Mouse (Mus musculus) CH12.LX (cell line): ENCODE measurements around the gene Agbl3. TPM values are rescaled to one million over a fixed set of nuclear protein-coding genes. Genes with fewer than 3 reads are reported as not detected.

ENCODE experiments used
- DNase-seq: peaks from one replicate; pipeline ENCODE4 v3.0.0-alpha.2; 2013; ENCODE audit errors: extremely low read depth
- H3K27ac ChIP-seq: 2 replicates; pipeline ENCODE4 v1.5.1; 2012; ENCODE audit warnings: low read depth, mild to moderate bottlenecking, control low read depth, moderate library complexity; ENCODE audit not compliant: insufficient read depth
- H3K27me3 ChIP-seq: replicated peaks from 2 replicates; pipeline ENCODE3; 2012; ENCODE audit warnings: inconsistent platforms
- H3K36me3 ChIP-seq, 2 experiments: replicated peaks in 1 of 2; 2 replicates each; pipeline versions ENCODE3 to v1.6.1; 2012; ENCODE audit warnings: inconsistent platforms in 1 of 2, low read length in 1 of 2, mild to moderate bottlenecking in 1 of 2, mixed read lengths in 1 of 2, moderate library complexity in 1 of 2; ENCODE audit not compliant: control insufficient read depth in 1 of 2, insufficient read depth in 1 of 2
- H3K4me1 ChIP-seq, 2 experiments: 2 replicates each; pipeline ENCODE4 v1.6.1; 2012; ENCODE audit warnings: inconsistent platforms in 1 of 2, moderate library complexity in 1 of 2; ENCODE audit not compliant: insufficient read depth in 2 of 2, control insufficient read depth in 1 of 2
- H3K4me2 ChIP-seq: 2 replicates; pipeline ENCODE4 v1.6.1; 2012; ENCODE audit warnings: low read depth, mild to moderate bottlenecking, control low read depth; ENCODE audit not compliant: poor library complexity, insufficient read depth, severe bottlenecking
- H3K4me3 ChIP-seq, 3 experiments: fragments of 150-350 bp in 1 of 3; sonication (generic) in 1 of 3; replicated peaks in 1 of 3; 2 replicates each; pipeline versions ENCODE3 to v1.5.1; 2011 to 2012; ENCODE audit warnings: low read depth in 2 of 3, low read length in 2 of 3, mild to moderate bottlenecking in 2 of 3, moderate library complexity in 2 of 3, control low read depth in 1 of 3, improper control_type of control experiment in 1 of 3, inconsistent platforms in 1 of 3, mixed read lengths in 1 of 3; ENCODE audit not compliant: poor library complexity in 1 of 3
- H3K79me2 ChIP-seq: replicated peaks from 2 replicates; pipeline ENCODE4 v1.6.1; 2012; ENCODE audit warnings: mild to moderate bottlenecking, moderate library complexity; ENCODE audit not compliant: control insufficient read depth, poor library complexity, insufficient read depth, severe bottlenecking; ENCODE audit errors: extremely low read depth
- H3K9ac ChIP-seq: 2 replicates; pipeline ENCODE4 v1.6.1; 2012; ENCODE audit warnings: low read depth, mild to moderate bottlenecking, control low read depth, moderate library complexity; ENCODE audit not compliant: insufficient read depth
- H3K9me3 ChIP-seq: replicated peaks from 2 replicates; pipeline ENCODE3; 2012; ENCODE audit warnings: low read length, inconsistent platforms, mixed read lengths
- CHD2 ChIP-seq: IDR thresholded peaks from 2 replicates; pipeline ENCODE4 v1.6.1; 2011; ENCODE audit warnings: low read length, improper control_type of control experiment
- CTCF ChIP-seq, 2 experiments: IDR thresholded peaks in 1 of 2; conservative IDR thresholded peaks in 1 of 2; 2 replicates each; pipeline ENCODE4 v1.5.1; 2011 to 2012; ENCODE audit warnings: low read depth in 2 of 2, low read length in 2 of 2, improper control_type of control experiment in 1 of 2, inconsistent platforms in 1 of 2, mild to moderate bottlenecking in 1 of 2, moderate library complexity in 1 of 2
- E2F4 ChIP-seq: IDR thresholded peaks from 2 replicates; pipeline ENCODE4 v1.6.1; 2011; ENCODE audit warnings: low read depth, low read length, improper control_type of control experiment; ENCODE audit not compliant: insufficient replicate concordance
- ELF1 ChIP-seq: IDR thresholded peaks from 2 replicates; pipeline ENCODE4 v1.6.1; 2014; ENCODE audit warnings: low read depth, mild to moderate bottlenecking, inconsistent platforms, low read length, improper control_type of control experiment
- EP300 ChIP-seq: IDR thresholded peaks from 2 replicates; pipeline ENCODE4 v1.6.1; 2011; ENCODE audit warnings: low read length, improper control_type of control experiment
- ETS1 ChIP-seq: conservative IDR thresholded peaks from 2 replicates; pipeline ENCODE4 v1.6.1; 2012; ENCODE audit warnings: low read depth, mild to moderate bottlenecking, inconsistent platforms, low read length, improper control_type of control experiment, moderate library complexity
- GABPA ChIP-seq: IDR thresholded peaks from 2 replicates; pipeline ENCODE4 v1.6.1; 2012; ENCODE audit warnings: low read depth, low read length, improper control_type of control experiment, inconsistent platforms; ENCODE audit not compliant: insufficient replicate concordance
- JUN ChIP-seq: IDR thresholded peaks from 2 replicates; pipeline ENCODE4 v1.6.1; 2011; ENCODE audit warnings: low read depth, mild to moderate bottlenecking, low read length, improper control_type of control experiment, moderate library complexity; ENCODE audit not compliant: insufficient read depth
- KAT2A ChIP-seq: IDR thresholded peaks from 2 replicates; pipeline ENCODE4 v1.6.1; 2012; ENCODE audit warnings: low read length, improper control_type of control experiment, inconsistent platforms; ENCODE audit not compliant: insufficient replicate concordance
- MAX ChIP-seq: IDR thresholded peaks from 2 replicates; pipeline ENCODE4 v1.6.1; 2011; ENCODE audit warnings: low read length, improper control_type of control experiment
- MAZ ChIP-seq: IDR thresholded peaks from 2 replicates; pipeline ENCODE4 v1.6.1; 2012; ENCODE audit warnings: low read depth, mild to moderate bottlenecking, inconsistent platforms, low read length, improper control_type of control experiment, moderate library complexity
- MXI1 ChIP-seq: IDR thresholded peaks from 2 replicates; pipeline ENCODE4 v1.6.1; 2011; ENCODE audit warnings: mild to moderate bottlenecking, low read depth, low read length, improper control_type of control experiment
- NELFE ChIP-seq: IDR thresholded peaks from 2 replicates; pipeline ENCODE4 v1.6.1; 2011; ENCODE audit warnings: low read depth, low read length, improper control_type of control experiment
- NRF1 ChIP-seq: IDR thresholded peaks from 2 replicates; pipeline ENCODE4 v1.6.1; 2014; ENCODE audit warnings: low read depth, mild to moderate bottlenecking, inconsistent platforms, low read length, improper control_type of control experiment, moderate library complexity
- POLR2AphosphoS2 ChIP-seq: IDR thresholded peaks from 2 replicates; pipeline ENCODE4 v1.6.1; 2011; ENCODE audit warnings: low read depth, low read length, improper control_type of control experiment
- RAD21 ChIP-seq: IDR thresholded peaks from 2 replicates; pipeline ENCODE4 v1.6.1; 2011; ENCODE audit warnings: low read depth, mild to moderate bottlenecking, low read length, improper control_type of control experiment, moderate library complexity
- TBP ChIP-seq: conservative IDR thresholded peaks from 2 replicates; pipeline ENCODE4 v1.6.1; 2011; ENCODE audit warnings: low read depth, low read length, improper control_type of control experiment
- TCF12 ChIP-seq: IDR thresholded peaks from 2 replicates; pipeline ENCODE4 v1.6.1; 2014; ENCODE audit warnings: low read depth, mild to moderate bottlenecking, inconsistent platforms, low read length, improper control_type of control experiment
- USF2 ChIP-seq: conservative IDR thresholded peaks from 2 replicates; pipeline ENCODE4 v1.6.1; 2011; ENCODE audit warnings: low read depth, low read length, improper control_type of control experiment
- ZC3H11A ChIP-seq: IDR thresholded peaks from 2 replicates; pipeline ENCODE4 v1.6.1; 2012; ENCODE audit warnings: low read depth, mild to moderate bottlenecking, inconsistent platforms, low read length, improper control_type of control experiment
- ZMIZ1 ChIP-seq: IDR thresholded peaks from 2 replicates; pipeline ENCODE4 v1.6.1; 2012; ENCODE audit warnings: low read depth, mild to moderate bottlenecking, inconsistent platforms, low read length, improper control_type of control experiment
- ZNF384 ChIP-seq: IDR thresholded peaks from 2 replicates; pipeline ENCODE4 v1.6.1; 2012; ENCODE audit warnings: low read depth, low read length, improper control_type of control experiment, inconsistent platforms
- dilution Hi-C: fragments of 300-500 bp; cut with MboI; formaldehyde crosslinking; loops from 2 replicates; pipeline ENCODE4 v1.14.3; 2020; ENCODE audit warnings: low sequenced_read_pairs; ENCODE audit not compliant: extremely low pct_unique_long_range_greater_than_20kb, extremely low pct_ligation_motif_present
- in situ Hi-C: fragments of 300-500 bp; cut with MboI; formaldehyde crosslinking; loops from 3 replicates; pipeline ENCODE4 v1.14.3; 2019; ENCODE audit warnings: low sequenced_read_pairs, low pct_ligation_motif_present, low pct_unique_long_range_greater_than_20kb, mixed read lengths
- polyA plus RNA-seq: library from polyadenylated mRNA; unstranded; fragments of >175 nt; gene quantifications from 2 replicates; pipeline ENCODE4 v1.2.1, GENCODE M21; 2012; ENCODE audit warnings: low read depth; ENCODE audit not compliant: insufficient read length
- total RNA-seq, 2 experiments: library from RNA; depleted of rRNA; stranded (reverse); fragments of 300-350 nt in 1 of 2; fragments of >200 nt in 1 of 2; gene quantifications; 2 replicates each; pipeline ENCODE4 v1.2.3; 2012 to 2014

Gene Agbl3
- total and polyA plus RNA-seq, 3 experiments: 1.9 to 4.8 (median 3.4) TPM

DNA sequence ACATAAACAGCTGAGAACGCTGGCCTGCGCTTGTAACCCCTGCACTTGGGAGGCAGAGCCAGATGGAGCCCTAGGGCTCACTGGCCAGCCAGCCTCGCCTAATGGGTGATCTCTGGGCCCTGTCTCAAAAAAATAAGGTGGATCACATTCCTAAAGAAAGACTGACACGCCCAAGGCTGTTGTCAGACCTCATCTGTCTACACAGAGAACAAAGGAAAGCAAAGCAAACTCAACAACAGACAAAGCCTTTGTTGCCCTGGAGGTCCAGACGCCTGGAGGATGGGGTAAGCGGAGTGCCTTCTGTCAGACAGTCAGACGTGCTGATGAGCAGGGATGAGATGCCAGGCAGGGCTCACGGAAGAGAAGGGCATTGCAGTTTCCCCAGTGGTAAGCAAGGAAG is 86.6 kb downstream of the Agbl3 start:
- dilution Hi-C loops: no loop called here
- Histone ChIP-seq H3K4me3 (no peak overlapping the region), H3K27ac (no peak overlapping the region), H3K4me2 (no peak overlapping the region), H3K9ac (no peak overlapping the region), H3K9me3 (no peaks in the 10 kb centered on the region), H3K27me3 (no peaks in the 10 kb centered on the region), H3K4me1 (peaks cover 30 to 77% of the 10 kb centered on the region in 2 experiments)
- in situ Hi-C loops: no loop called here
- TF ChIP-seq KAT2A (no peak), NRF1 (no peak), MAZ (no peak), RAD21 (no peak), TCF12 (no peak), ELF1 (no peak), CHD2 (no peak), EP300 (no peak), USF2 (no peak), MAX (no peak), ZMIZ1 (no peak), CTCF (conservative IDR thresholded peaks at IDR 0.05 in 1 of 2, IDR thresholded peaks at IDR 0.05 in 1 of 2; ENCODE audit: low read depth in 2 of 2, low read length in 2 of 2) (no peak), POLR2AphosphoS2 (no peak), ZNF384 (no peak), MXI1 (no peak), ZC3H11A (no peak), E2F4 (no peak), NELFE (no peak), TBP (no peak), JUN (no peak)
- TF ChIP-seq, all 38 proteins: peak for 0
- no peaks in the 10 kb centered on the region; the same call in 1 of the 2 replicates for H3K79me2 ChIP-seq
- DNase-seq: no peak
- H3K36me3 ChIP-seq: peaks cover 3 to 13% of the 10 kb centered on the region in 2 experiments

DNA sequence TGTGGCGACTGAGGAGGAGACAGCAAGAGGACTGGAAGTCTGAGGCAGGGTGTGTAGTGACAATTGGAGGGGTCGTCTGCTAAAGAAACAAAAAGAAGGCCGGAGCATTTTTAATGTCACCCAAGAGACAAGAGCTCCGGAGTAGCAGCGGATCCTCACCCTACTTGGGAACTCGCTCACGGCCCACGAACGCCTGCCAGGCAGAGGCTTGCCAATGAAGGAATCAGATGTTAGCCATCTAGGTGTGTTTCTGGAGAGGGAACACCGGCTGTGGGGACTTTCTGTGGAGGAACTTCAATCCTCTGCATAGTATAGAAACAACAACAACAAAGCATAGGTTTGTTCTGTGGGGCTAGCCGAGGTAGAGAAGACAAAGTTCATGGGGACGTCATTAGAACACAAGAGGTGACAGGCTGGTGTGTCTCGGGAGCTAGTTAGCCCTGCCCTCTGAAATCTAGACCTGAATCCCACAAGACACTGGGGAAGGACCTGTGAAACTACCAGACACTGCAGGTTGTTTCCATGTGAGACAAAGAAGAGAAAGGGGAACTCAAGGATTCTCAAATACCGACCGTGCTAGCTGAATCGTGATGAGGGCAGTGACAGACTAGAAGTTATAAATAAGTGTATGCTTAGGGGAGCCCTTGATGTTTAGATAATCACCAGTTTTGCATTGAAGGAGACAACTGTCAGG is 87.2 kb downstream of the Agbl3 start:
- H3K79me2 ChIP-seq: no peaks in the 10 kb centered on the region; the same call in 1 of the 2 replicates
- no peak overlapping the region for H3K27ac ChIP-seq
- TF ChIP-seq ETS1 (peak; percentile 30), GABPA (no peak), TBP (0 out of 2 replicates have a peak, but pooled peaks have one; percentile 10)
- TF ChIP-seq, all 38 proteins: peak for 2
- Histone ChIP-seq H3K4me3 (no peak overlapping the region), H3K27me3 (no peaks in the 10 kb centered on the region), H3K36me3 (peaks cover 8 to 20% of the 10 kb centered on the region in 2 experiments), H3K4me1 (peaks cover 30 to 77% of the 10 kb centered on the region in 2 experiments), H3K9me3 (no peaks in the 10 kb centered on the region), H3K4me2 (peak overlapping the region; percentile 59), H3K9ac (no peak overlapping the region)
- peak; percentile 66 for DNase-seq
- dilution Hi-C loops (no loop called here), in situ Hi-C loops (no loop called here)
